Mouse (Mus musculus): ENCODE data around the gene Slc9a3r1.

DNA sequence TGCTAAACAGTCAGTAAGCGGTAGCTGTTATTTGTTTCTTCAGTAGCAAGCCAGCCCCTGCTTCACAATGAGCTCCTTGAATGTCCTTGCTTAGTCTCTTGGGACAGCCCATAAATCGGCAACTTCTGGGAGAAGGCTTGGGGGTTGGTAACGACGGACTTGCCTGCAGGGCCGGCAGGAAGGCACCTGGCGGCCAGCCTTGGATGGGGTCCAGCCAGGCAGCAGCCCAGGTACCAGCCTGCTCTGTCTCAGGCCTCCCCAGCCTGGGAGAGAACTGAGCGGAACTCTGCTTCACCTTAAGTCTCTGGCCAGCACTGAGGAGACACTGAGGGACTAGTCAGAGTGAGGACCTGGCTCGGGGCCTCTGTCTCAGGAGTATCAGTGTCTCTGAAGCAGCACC, 8.0 kb downstream of the Slc9a3r1 start:
- TF ChIP-seq POLR2A (IDR thresholded peaks at IDR 0.05; ENCODE audit: borderline replicate concordance, extremely low read depth, insufficient read depth, insufficient read length, poor library complexity, severe bottlenecking) (no peak), CTCF (IDR thresholded peaks at IDR 0.05; ENCODE audit: borderline replicate concordance, extremely low read depth, insufficient read depth, insufficient read length) (no peak)
